Mouse (Mus musculus) heart, postnatal 0 days (tissue): ENCODE measurements around the gene Nrxn1. TPM values are rescaled to one million over a fixed set of nuclear protein-coding genes. Genes with fewer than 3 reads are reported as not detected.

Experiments used
- ATAC-seq: fragments of 200-750 bp; cut with Nextera tagmentation; 2 replicates; pipeline ENCODE4 v1.8.0; 2017; ENCODE audit warnings: low read depth, moderate number of reproducible peaks, moderate library complexity; ENCODE audit not compliant: insufficient read depth
- DNase-seq: peaks from one replicate; pipeline ENCODE4 v3.0.0-alpha.2; 2016; ENCODE audit warnings: low spot score
- H3K27ac ChIP-seq: fragments of 300-500 bp; sonication (generic); 2 replicates; pipeline ENCODE4 v1.5.1; 2014; ENCODE audit warnings: low read depth, mild to moderate bottlenecking
- H3K27me3 ChIP-seq: fragments of 300-500 bp; sonication (generic); 2 replicates; pipeline ENCODE4 v1.6.1; 2014; ENCODE audit warnings: low read length, mixed read lengths; ENCODE audit not compliant: control insufficient read depth, insufficient read depth
- H3K36me3 ChIP-seq: fragments of 300-500 bp; sonication (generic); replicated peaks from 2 replicates; pipeline ENCODE4 v1.6.1; 2014; ENCODE audit warnings: low read length, mixed read lengths; ENCODE audit not compliant: control insufficient read depth, insufficient read depth
- H3K4me1 ChIP-seq: fragments of 300-500 bp; sonication (generic); 2 replicates; pipeline ENCODE4 v1.6.1; 2014; ENCODE audit warnings: antibody characterized with exemption; ENCODE audit not compliant: control insufficient read depth, insufficient read depth
- H3K4me2 ChIP-seq: fragments of 300-500 bp; sonication (generic); 2 replicates; pipeline ENCODE4 v1.6.1; 2014; ENCODE audit warnings: low read depth, mild to moderate bottlenecking, low read length, moderate library complexity
- H3K4me3 ChIP-seq: fragments of 300-500 bp; sonication (generic); 2 replicates; pipeline ENCODE4 v1.5.1; 2014; ENCODE audit warnings: low read depth, low read length
- H3K9ac ChIP-seq: fragments of 300-500 bp; sonication (generic); replicated peaks from 2 replicates; pipeline ENCODE4 v1.6.1; 2014; ENCODE audit warnings: low read depth, low read length, mixed read lengths
- H3K9me3 ChIP-seq: fragments of 300-500 bp; sonication (generic); replicated peaks from 2 replicates; pipeline ENCODE4 v1.6.1; 2016; ENCODE audit warnings: low read length; ENCODE audit not compliant: control insufficient read depth
- CTCF ChIP-seq: IDR thresholded peaks from 2 replicates; pipeline ENCODE4 v1.5.1; 2016; ENCODE audit warnings: antibody characterized with exemption, control low read depth, low read depth
- EP300 ChIP-seq: IDR thresholded peaks from 2 replicates; pipeline ENCODE4 v1.6.1; 2016; ENCODE audit warnings: antibody characterized with exemption, low read depth
- WGBS: fragments of 180-500 bp; shearing (Covaris S2); extraction: QIAGEN DNeasy Blood & Tissue Kit; methylation state at CpG from one replicate; pipeline ENCODE4 v1.1.7; 2014; 5-methylcytosine and 5-hydroxymethylcytosine counted together
- polyA plus RNA-seq: library from polyadenylated mRNA; unstranded; fragments of >200 nt; fragmentation: Nextera tagmentation; extraction: Ambion mirVana; gene quantifications from 2 replicates; pipeline ENCODE4 v1.2.1, GENCODE M21; 2015
- total RNA-seq: library from RNA; depleted of rRNA; stranded (reverse); fragments of >200 nt; gene quantifications from 2 replicates; pipeline ENCODE4 v1.2.3, GENCODE M21; 2014; ENCODE audit warnings: low replicate concordance

Gene Nrxn1
- total and polyA plus RNA-seq, 2 experiments from 2014 or later: 1.1 to 4.1 TPM

DNA sequence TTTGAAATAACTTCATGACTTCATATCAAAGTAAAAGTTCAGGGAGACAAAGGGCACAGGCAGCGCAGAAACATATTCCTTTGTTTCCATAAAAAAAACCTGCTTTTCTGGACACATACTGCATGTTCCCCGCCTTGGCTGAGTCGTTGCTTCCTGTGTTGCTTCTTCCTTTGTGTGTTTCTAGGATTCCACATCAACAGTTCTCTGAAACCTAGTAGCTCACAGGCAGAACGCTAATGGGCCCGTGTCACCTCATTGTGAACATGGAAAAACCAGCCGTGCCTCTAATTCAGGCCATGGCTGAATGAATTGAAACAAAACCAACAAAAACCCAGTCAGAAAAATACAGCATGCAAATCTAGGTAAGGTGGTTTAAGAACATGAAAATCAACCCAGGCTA, 1013.9 kb downstream of the Nrxn1 start:
- ATAC-seq (no peak), DNase-seq (no peak)
- Histone ChIP-seq H3K36me3 (no peaks in the 10 kb centered on the region), H3K4me1 (no peaks in the 10 kb centered on the region), H3K4me3 (no peak overlapping the region), H3K27me3 (no peaks in the 10 kb centered on the region), H3K9ac (no peak overlapping the region), H3K27ac (no peak overlapping the region), H3K9me3 (no peaks in the 10 kb centered on the region), H3K4me2 (no peak overlapping the region)
- TF ChIP-seq CTCF (no peak), EP300 (no peak)
- 60% methylated on average over 6 of the region's 6 CpGs for WGBS

DNA sequence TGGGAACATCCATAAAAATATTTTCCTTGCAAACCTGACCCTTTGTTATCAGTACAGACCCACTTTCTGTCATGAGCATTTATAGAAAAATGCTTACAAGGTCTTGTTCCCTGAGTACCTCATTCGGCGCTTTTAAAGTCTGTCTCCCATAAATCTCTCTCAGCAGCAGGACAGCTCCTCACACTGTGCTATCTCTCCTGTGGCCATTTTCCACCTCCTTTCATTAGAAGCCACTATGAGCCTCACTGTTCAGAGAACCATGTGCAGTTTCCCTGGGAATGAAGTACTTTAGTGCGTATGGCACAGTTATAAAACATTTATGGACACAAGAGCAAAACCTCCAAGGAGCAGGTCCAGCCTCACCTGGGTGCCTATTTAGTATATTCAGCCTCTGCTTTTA, 1014.4 kb downstream of the Nrxn1 start:
- no peaks in the 10 kb centered on the region for H3K27me3 ChIP-seq
- no peak overlapping the region for H3K4me3 ChIP-seq
- 42% methylated on average over 3 of the region's 3 CpGs for WGBS
- no peak overlapping the region for H3K9ac ChIP-seq
- no peak overlapping the region for H3K27ac ChIP-seq
- no peaks in the 10 kb centered on the region for H3K9me3 ChIP-seq
- TF ChIP-seq CTCF (no peak), EP300 (no peak)
- no peak for ATAC-seq
- no peak for DNase-seq
- H3K4me1 ChIP-seq: no peaks in the 10 kb centered on the region
- no peaks in the 10 kb centered on the region for H3K36me3 ChIP-seq
- no peak overlapping the region for H3K4me2 ChIP-seq

DNA sequence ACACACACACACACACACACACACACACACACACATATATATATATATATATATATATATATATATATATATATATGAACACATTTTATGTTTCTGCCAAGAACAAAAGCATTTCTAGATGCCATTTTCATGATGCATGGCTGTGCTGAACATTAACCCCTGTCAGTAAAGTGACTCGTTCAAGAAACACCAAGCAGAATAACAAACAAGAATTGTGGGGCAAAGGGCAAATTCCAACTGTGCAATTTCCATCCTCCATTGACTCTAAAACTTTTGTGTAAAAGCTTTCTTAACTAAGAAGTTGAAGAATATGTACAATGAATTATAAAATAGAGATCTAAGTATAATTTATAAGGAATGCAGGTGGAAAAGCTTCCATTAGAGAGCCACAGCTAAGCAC, 1030.0 kb downstream of the Nrxn1 start:
- Histone ChIP-seq H3K27me3 (no peaks in the 10 kb centered on the region), H3K9ac (no peak overlapping the region), H3K27ac (no peak overlapping the region), H3K4me2 (no peak overlapping the region), H3K4me1 (no peaks in the 10 kb centered on the region), H3K36me3 (no peaks in the 10 kb centered on the region), H3K9me3 (no peaks in the 10 kb centered on the region), H3K4me3 (no peak overlapping the region)
- WGBS: 38% methylated on average over 1 of the region's 1 CpGs
- ATAC-seq (no peak), DNase-seq (no peak)
- no peak for TF ChIP-seq EP300
- no peak for TF ChIP-seq CTCF

DNA sequence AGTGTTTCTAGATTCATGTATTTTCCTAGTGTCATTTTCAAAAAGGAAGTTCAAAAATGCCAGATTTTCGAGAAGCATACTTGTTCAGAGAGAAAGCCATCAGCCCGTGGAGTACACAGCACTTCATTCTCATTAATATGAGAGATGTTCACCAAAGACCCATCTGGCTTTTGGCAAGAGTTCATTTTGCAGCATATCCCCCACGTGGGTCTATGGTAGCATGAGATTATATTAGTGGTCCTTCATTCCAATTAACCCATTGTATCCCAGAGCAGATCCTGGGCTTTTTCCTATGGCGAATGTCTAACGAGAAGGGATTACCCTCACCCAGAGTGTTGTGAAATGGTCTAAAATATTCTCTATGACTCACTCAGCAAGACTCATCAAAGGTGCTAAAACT, 1032.0 kb downstream of the Nrxn1 start:
- 62% methylated on average over 5 of the region's 5 CpGs for WGBS
- Histone ChIP-seq H3K9me3 (no peaks in the 10 kb centered on the region), H3K9ac (no peak overlapping the region), H3K27me3 (no peaks in the 10 kb centered on the region), H3K4me1 (no peaks in the 10 kb centered on the region), H3K36me3 (no peaks in the 10 kb centered on the region), H3K27ac (no peak overlapping the region), H3K4me2 (no peak overlapping the region), H3K4me3 (no peak overlapping the region)
- ATAC-seq: no peak
- TF ChIP-seq EP300 (no peak), CTCF (no peak)
- no peak for DNase-seq

DNA sequence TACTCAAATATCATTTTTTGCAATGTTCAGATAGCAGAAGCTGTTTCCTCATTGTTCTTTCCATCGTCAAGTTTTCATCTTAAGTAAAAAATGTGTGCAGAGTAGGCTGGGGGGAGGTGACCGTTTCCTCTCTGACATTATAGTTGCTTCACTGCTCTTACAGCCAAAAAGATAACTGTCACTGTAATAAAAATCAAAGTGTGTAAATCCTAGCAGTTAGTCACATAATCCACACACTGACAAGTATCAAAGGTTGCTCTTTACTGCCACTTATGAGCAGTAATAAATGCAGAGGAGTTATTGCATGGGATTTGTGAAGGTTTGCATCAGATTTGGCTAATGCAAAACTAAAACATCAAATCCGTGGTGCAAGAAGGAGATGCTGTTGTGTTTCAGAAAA, 1032.7 kb downstream of the Nrxn1 start:
- no peak for ATAC-seq
- Histone ChIP-seq H3K4me2 (no peak overlapping the region), H3K9ac (no peak overlapping the region), H3K27ac (no peak overlapping the region), H3K9me3 (no peaks in the 10 kb centered on the region), H3K36me3 (no peaks in the 10 kb centered on the region), H3K27me3 (no peaks in the 10 kb centered on the region), H3K4me3 (no peak overlapping the region), H3K4me1 (no peaks in the 10 kb centered on the region)
- TF ChIP-seq CTCF (no peak), EP300 (no peak)
- no peak for DNase-seq
- WGBS: 40% methylated on average over 3 of the region's 3 CpGs

DNA sequence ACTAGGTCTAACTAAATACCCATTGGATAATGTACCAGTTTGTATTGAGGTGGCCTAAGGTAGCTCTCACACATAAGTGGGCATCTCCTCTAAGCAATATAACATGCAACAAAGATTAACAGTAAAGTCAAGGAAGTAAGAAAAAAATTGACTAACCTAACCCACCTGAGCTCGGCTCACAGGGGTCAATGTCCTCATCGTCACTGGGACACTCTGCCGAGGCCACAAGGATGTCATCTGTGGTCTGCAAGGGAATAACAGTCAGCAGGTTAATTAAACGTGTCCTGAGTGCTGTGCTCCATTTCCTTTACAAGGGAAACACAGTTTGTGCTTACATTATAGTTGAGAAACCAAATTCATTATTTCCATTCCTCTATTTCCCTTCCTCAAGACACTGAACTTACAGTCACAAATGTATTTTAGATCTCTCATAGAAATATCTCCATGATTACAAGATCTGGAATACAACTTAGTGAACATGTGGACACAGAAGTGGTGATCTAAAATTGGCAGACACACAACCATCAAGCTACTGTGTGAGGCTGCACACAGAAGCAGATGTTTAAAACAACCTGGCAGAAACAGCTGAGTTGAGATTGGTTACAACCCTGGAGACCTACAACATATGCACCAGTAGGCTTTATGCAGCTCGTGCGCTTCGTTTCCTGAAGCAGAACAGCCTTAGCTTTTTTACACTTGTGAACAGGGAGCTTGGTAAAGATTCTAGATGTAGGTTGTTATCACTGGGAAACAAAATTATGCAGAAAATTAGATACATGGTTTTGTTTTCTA, 1033.4 kb downstream of the Nrxn1 start:
- Histone ChIP-seq H3K4me3 (no peak overlapping the region), H3K36me3 (no peaks in the 10 kb centered on the region), H3K27ac (no peak overlapping the region), H3K9ac (no peak overlapping the region), H3K9me3 (no peaks in the 10 kb centered on the region), H3K4me2 (no peak overlapping the region), H3K27me3 (no peaks in the 10 kb centered on the region), H3K4me1 (no peaks in the 10 kb centered on the region)
- ATAC-seq (no peak), DNase-seq (no peak)
- WGBS: 62% methylated on average over 7 of the region's 7 CpGs
- no peak for TF ChIP-seq EP300
- TF ChIP-seq CTCF: no peak
